Mouse (Mus musculus) left cerebral cortex, postnatal 10 days (tissue): ENCODE results near the gene Padi6. TPM values are rescaled to one million over a fixed set of nuclear protein-coding genes. Genes with fewer than 3 reads are reported as not detected.

Experiments used
- DNase-seq, 2 experiments: peaks; one replicate each; pipeline ENCODE4 v3.0.0; 2021 to 2022; ENCODE audit warnings: low spot score in 2 of 2, mixed read lengths in 1 of 2; ENCODE audit errors: extremely low spot score in 1 of 2
- intact Hi-C: fragments of 180-260 bp; cut with DNase I; formaldehyde crosslinking; loops from one replicate; pipeline ENCODE4 v1.15.1; 2025
- total RNA-seq, 2 experiments: library from RNA; stranded (reverse); gene quantifications; 2 replicates each; pipeline ENCODE4 v1.2.3; 2021

The Padi6 gene
- total RNA-seq, 2 experiments from 2014 or later = 0.49 to 0.87 TPM

DNA sequence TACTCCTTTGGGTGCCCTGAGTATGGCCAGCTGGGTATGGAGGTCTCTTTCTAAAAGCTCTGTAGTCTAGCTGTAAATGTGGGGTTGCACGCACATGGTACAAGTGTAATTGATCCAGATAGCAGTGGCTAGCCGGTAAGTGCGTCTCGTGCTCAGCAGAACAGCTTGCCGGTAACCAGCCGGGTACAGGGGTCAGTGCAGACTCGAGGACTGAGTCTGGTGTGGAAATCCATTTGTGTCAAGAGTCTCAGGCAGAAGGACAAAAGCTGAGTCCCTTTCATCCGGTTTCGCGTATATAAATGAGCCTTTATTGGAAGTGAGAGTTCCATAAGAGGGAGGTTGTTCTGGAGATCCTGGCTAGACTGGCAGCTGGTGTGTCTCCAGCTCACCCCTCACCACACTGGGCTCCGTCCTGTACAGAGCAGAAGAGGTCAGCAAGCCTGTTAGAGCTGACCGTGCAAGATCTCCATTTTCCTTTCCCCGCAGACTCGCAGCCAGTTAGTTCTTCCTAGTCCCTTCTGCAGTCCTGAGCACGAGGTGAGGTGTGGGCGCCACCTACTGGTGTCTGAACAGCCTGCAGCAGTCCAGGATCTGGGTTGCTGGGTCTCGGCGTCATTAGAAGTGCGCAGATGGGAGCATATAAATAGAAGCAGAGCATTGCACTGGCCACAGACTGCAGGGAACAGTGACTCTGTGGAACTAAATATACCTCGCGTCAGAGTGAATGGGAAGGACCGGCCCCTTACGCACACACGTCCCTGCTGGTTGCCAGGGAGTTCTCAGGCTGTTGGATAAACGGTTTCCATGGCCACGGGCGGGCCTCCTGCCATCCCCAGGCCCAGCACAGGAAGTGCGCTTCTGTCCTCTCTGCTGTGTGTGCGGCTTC is 28.7 kb downstream of the Padi6 start:
- peak; percentile 94 to 98 for DNase-seq
- intact Hi-C loops = loop anchor here (5.0 kb wide), 1 partner anchor 36 kb away; no protein-coding TSS in a partner anchor

- intact Hi-C loops = loop anchor here (5.0 kb wide), 1 partner anchor 34 kb away; no protein-coding TSS in a partner anchor
- DNase-seq = no peak
Observed at GRCm38 (mm10) chr4:140711360-140711759, 31.1 kb downstream of the Padi6 start.

DNA sequence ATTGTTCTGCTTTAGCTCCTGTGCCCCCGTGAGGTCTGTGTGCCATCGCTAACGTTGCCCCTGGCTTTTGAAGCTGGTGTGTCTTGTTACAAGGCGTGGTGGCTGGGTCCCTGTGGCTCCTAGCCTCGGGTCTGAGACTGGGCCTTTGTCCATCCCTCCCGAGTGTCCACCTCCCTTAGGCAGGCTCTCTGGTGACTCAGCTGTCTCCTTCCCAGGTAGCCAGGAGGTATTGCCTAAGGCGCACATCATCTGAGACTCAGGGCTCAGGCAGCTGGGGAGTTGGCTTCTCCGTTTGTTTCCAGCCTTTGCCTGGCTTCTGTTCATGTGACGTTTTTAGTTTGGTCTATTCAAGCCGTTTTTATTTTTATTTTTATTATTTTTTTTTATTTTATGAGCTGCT is 31.7 kb downstream of the Padi6 start:
- intact Hi-C loops = loop anchor here (5.0 kb wide), 1 partner anchor 33 kb away; no protein-coding TSS in a partner anchor
- DNase-seq = no peak

DNA sequence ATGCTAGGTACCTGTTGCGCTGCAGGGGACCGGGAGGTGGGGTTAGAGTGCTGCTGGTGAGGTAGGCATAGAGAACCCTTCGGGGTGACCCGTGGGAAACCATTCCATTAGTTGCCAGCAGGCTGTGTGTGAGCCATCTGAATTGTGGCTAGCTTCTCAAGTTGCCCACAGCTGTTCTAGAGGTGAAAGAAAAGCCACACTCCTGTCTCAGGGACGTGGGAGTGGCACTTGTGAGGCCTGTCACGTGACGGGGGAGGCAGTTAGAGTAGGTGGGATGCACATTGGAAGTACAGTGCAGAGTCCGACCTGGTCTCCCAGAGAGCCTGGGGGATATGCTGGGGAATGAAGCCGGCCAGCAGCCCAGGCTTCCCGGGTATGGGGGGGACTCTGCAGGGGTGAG is 32.8 kb downstream of the Padi6 start:
- intact Hi-C loops = loop anchor here (5.0 kb wide), 1 partner anchor 32 kb away; no protein-coding TSS in a partner anchor
- no peak for DNase-seq

- intact Hi-C loops = no loop called here
- DNase-seq = no peak
Observed at GRCm38 (mm10) chr4:140709111-140709510, 33.3 kb downstream of the Padi6 start.

GRCm38 (mm10) chr4:140708297-140708927 is 34.0 kb downstream of the Padi6 start:
- no peak for DNase-seq
- intact Hi-C loops = no loop called here

DNA sequence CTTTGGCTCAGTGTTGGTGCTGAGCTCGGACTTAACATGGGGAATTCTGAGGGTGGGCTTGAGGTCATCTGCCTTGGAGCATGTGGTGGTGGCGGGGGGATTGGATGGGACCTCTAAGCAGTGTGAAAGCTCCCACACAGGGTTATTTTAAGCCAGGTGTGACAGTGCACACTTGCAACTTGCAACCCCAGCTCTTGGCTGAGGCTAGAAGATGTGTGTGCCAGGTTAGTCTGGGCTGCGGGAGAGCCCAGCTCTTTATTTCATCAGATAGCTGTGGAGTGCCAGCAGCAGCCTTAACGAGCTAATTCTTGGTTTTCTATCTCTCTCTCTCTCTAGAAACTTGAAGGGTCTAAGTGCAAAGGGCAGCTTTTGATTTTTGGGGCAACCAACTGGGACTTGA is 34.8 kb downstream of the Padi6 start:
- DNase-seq = no peak
- intact Hi-C loops = no loop called here

DNA sequence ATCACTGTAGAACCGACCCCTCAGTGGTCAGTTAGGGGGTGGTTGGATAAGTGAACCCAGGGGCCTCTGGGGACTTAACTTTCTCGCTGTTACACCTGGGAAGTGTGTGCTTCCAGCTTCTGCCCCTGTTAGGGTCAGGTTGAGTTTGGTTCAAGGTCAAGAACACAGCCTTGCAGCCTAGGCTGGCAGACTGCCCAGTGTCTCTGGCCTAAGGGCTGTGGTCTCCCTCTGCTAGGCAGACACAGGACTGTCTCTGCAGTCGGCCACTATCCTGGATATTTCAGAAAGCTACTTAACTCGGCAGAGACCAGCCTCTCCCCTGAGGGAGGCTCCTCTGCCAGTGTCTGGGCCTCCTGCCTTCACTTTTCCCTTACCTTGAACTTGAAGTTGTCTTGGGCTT is 38.3 kb downstream of the Padi6 start:
- DNase-seq = no peak
- intact Hi-C loops = no loop called here

DNA sequence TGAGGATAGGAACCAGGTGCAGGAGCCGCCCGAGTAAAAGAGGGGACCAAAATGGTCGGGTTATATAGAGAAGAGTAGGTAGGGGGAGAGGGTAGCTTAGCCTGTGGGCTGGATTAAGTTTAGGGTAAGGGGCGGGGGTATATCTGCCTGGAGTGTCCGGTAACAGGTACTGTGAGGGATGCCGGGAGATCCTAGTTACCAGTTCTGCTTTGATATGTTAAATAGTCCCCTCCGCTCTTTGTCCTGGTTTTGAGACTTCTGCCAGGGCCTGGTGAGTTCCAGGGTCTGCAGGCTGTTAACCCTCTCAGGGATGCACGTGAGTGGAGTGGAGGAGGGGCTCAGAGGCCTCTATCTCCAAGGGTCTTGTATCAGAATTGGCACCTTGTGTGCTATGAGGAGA is 38.8 kb downstream of the Padi6 start:
- intact Hi-C loops = no loop called here
- DNase-seq = no peak

- intact Hi-C loops = no loop called here
- peak in 1 of 2 experiments; percentile 90 for DNase-seq
Observed at GRCm38 (mm10) chr4:140702611-140703327, 39.7 kb downstream of the Padi6 start.

GRCm38 (mm10) chr4:140701716-140702561 is 40.5 kb downstream of the Padi6 start:
- intact Hi-C loops = no loop called here
- DNase-seq = peak in 1 of 2 experiments; percentile 66

DNA sequence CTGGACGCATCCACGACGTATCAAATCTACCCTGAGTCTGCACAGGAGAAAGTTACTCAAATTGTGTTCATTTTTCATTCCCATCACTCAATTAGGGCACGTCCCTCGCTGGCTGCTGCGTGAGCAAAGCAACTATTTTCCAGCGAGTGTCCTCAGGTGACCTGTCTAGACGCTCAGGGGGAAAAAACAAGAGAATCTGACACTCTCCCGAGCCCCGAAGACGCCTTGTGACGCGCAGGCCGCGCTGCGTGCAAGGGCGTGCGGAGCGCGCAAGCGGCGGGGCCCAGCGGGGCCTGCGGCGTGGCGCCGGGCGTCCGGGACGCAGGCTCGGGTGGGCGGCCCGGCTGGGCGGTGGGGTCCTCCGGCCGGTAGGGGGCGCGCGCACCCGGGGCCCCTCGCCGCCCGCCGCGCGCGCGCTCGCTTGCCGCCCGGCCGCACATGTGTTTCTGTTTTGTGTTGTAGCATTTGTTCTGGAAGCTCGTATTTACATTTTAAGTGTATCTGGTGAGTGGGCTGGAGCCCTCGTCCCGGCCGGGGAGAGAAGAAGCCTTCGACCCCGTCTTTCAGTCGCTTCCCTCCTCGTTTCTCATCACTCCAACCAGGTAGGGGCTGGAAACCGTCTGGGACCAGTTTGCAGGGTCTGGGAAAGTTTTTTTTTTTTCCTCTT is 41.3 kb downstream of the Padi6 start:
- intact Hi-C loops = no loop called here

GRCm38 (mm10) chr4:140700269-140701018 is 42.0 kb downstream of the Padi6 start, which contains the start of gene Rcc2:
Rcc2 (plus strand) TSS chr4:140700541.
- intact Hi-C loops = no loop called here
- DNase-seq = no peak

More for the DNA sequence above, 41.3 kb downstream of the Padi6 start:
- peak; percentile 56 to 89 for DNase-seq

GRCm38 (mm10) chr4:140699441-140700127 is 42.9 kb downstream of the Padi6 start:
- intact Hi-C loops = no loop called here
- peak; percentile 53 to 73 for DNase-seq

DNA sequence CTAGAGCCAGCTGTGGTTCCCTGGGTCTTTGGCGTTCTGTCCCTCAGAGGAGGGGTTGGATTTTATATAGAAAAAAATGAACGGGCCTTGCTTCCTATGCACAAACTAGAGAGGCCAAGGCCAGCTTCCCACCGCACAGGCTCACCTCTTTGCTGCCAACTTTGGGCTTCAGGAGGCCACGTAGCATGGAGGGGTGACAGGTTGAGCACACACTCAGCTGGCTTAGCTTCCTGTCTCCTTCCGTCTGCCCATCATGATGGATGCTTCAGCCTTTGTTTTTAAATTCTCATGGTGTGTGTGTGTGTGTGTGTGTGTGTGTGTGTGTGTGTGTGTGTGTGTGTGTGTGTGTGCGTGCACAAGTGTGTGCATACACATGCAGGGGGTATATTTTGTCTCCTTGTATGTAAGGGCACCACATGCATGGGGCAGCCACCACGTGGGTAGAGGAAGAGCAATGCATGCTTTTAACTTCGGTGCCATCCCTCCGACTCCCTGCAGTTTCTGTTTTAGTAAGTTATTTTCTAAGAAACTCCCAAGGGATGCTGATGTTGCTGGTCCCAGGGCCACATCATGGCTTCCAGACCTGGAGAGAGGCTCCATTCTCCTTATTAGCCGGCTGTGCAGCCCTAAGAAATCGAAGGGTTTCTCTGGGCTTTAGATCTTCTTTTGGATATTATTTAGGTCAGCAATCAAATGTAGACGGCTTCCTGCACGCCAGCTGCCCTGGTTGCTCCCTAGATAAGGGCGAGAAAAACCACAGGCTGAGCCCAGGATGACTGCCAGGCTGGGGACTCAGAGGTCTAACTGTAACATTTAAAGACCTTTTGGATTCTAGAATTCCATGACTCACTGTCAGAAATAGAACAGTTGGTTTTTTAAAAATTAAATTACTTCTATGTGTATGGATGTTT is 46.5 kb downstream of the Padi6 start:
- DNase-seq = no peak
- intact Hi-C loops = no loop called here

- intact Hi-C loops = no loop called here
Observed at GRCm38 (mm10) chr4:140695146-140695545, 47.3 kb downstream of the Padi6 start.

More at GRCm38 (mm10) chr4:140695146-140695545, 47.3 kb downstream of the Padi6 start:
- no peak for DNase-seq
